Mouse (Mus musculus) liver, embryonic 14.5 days (tissue): ENCODE measurements at regions not wholly inside any gene's neighbourhood (a gene's known extent, or its start where the extent isn't known, plus 50 kb on each side); places are given as distances from the start of the nearest gene placed in this dataset.

Source experiments
- ATAC-seq: fragments of 200-750 bp; cut with Nextera tagmentation; 2 replicates; pipeline ENCODE4 v1.8.0; 2017; ENCODE audit warnings: moderate number of reproducible peaks, mild to moderate bottlenecking, moderate library complexity; ENCODE audit not compliant: insufficient read depth
- DNase-seq, 3 experiments: peaks; one replicate each; pipeline ENCODE4 v3.0.0-alpha.2; 2012 to 2013; ENCODE audit warnings: low read depth in 3 of 3, low spot score in 3 of 3
- H3K27ac ChIP-seq: fragments of 300-500 bp; sonication (generic); 2 replicates; pipeline ENCODE4 v1.5.1; 2014; ENCODE audit warnings: moderate library complexity, mild to moderate bottlenecking, control low read depth, inconsistent platforms
- H3K27me3 ChIP-seq: fragments of 300-500 bp; sonication (generic); 2 replicates; pipeline ENCODE4 v1.6.1; 2014; ENCODE audit warnings: mild to moderate bottlenecking, low read length, moderate library complexity; ENCODE audit not compliant: control insufficient read depth, insufficient read depth
- H3K36me3 ChIP-seq: fragments of 300-500 bp; sonication (generic); replicated peaks from 2 replicates; pipeline ENCODE4 v1.6.1; 2014; ENCODE audit warnings: low read depth; ENCODE audit not compliant: control insufficient read depth, insufficient read depth
- H3K4me1 ChIP-seq, 2 experiments: fragments of 200-500 bp in 1 of 2; fragments of 300-500 bp in 1 of 2; sonication (generic) in 1 of 2; replicated peaks; 2 replicates each; pipeline ENCODE4 v1.6.1; 2012 to 2014; ENCODE audit warnings: antibody characterized with exemption in 1 of 2, inconsistent platforms in 1 of 2, low read length in 1 of 2; ENCODE audit not compliant: control insufficient read depth in 2 of 2, insufficient read depth in 2 of 2
- H3K4me2 ChIP-seq: fragments of 300-500 bp; sonication (generic); 2 replicates; pipeline ENCODE4 v1.6.1; 2014; ENCODE audit warnings: low read depth, mild to moderate bottlenecking, control low read depth, moderate library complexity
- H3K4me3 ChIP-seq, 2 experiments: fragments of 200-500 bp in 1 of 2; fragments of 300-500 bp in 1 of 2; sonication (generic) in 1 of 2; 2 replicates each; pipeline ENCODE4 v1.5.1; 2012 to 2014; ENCODE audit warnings: low read depth in 2 of 2, low read length in 2 of 2, mild to moderate bottlenecking in 2 of 2, control low read depth in 1 of 2, inconsistent platforms in 1 of 2, moderate library complexity in 1 of 2; ENCODE audit not compliant: insufficient read depth in 1 of 2
- H3K9ac ChIP-seq: fragments of 300-500 bp; sonication (generic); replicated peaks from 2 replicates; pipeline ENCODE4 v1.6.1; 2014; ENCODE audit warnings: mild to moderate bottlenecking, control low read depth, moderate library complexity
- H3K9me3 ChIP-seq: fragments of 300-500 bp; sonication (generic); 2 replicates; pipeline ENCODE4 v1.6.1; 2016; ENCODE audit warnings: low read length, mixed read lengths; ENCODE audit not compliant: control insufficient read depth
- CTCF ChIP-seq: IDR thresholded peaks from 2 replicates; pipeline ENCODE4 v1.5.1; 2016; ENCODE audit warnings: antibody characterized with exemption, low read depth, control low read depth
- EP300 ChIP-seq: IDR thresholded peaks from 2 replicates; pipeline ENCODE4 v1.6.1; 2016; ENCODE audit warnings: antibody characterized with exemption, low read depth
- WGBS: fragments of 180-500 bp; shearing (Covaris S2); extraction: QIAGEN DNeasy Blood & Tissue Kit; methylation state at CpG from one replicate; pipeline ENCODE4 v1.1.7; 2014; ENCODE audit not compliant: insufficient replicate concordance; 5-methylcytosine and 5-hydroxymethylcytosine counted together

DNA sequence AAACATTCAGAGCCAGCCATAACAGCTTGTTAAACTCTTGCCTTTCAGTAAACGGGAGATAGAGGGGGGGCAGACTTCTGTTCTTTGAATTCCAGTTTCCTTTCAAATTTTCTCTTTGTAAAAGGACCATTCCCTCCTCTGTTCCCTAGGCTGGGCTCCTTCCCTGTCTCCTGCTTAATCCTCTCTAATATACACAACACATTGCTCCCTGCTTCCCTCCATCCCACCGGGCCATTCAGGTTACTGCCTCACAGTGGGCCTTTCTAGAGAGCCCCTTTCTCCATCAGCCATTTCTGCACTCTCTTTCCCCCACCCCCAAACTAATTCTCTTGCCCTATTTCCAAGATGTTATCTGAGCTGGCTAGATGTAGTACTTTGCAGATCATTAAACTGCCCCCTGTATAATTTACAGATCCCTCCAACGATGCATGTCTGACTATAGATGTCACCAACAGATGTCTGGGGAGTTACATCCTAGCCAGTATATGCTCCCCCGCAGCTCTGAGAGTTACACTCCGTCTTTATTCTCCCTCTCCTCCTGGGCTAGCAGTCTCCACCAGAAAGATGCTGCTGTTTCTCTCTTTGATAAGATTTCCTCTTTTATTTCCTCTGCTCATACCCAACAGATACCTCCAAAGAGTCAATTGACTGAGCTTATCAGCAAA lies 324.1 kb downstream of the Mllt3 start:
- Histone ChIP-seq H3K4me3 (no peak overlapping the region), H3K27ac (no peak overlapping the region), H3K4me2 (no peak overlapping the region), H3K36me3 (no peaks in the 10 kb centered on the region), H3K27me3 (no peaks in the 10 kb centered on the region), H3K4me1 (no peaks in the 10 kb centered on the region), H3K9ac (no peak overlapping the region), H3K9me3 (no peaks in the 10 kb centered on the region)
- TF ChIP-seq EP300, result no peak
- TF ChIP-seq CTCF, result no peak
- DNase-seq (no peak), ATAC-seq (no peak)
- 9% methylated on average over 5 of the region's 5 CpGs for WGBS

DNA sequence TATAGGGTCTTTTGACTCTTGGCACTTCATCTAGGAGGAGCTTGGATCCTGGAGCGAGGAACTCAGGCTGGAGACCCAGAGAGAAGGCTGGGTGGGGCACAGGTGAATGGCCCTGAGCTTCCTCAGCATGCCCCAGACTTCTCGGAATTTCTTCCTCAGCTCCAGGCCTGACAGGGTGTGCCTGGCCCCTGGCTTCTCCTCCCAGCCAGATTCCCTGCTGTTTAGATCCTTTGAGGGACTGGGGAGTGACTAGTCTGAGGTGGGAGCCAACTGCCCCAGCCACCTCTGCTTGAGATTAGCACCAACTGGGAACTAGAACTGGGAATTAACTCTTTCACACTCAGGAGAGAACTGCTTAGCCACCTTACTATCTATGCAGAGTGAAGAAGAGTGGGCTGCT lies 325.8 kb downstream of the Mllt3 start:
- DNase-seq, result no peak
- Histone ChIP-seq H3K4me2 (no peak overlapping the region), H3K27ac (no peak overlapping the region), H3K9me3 (no peaks in the 10 kb centered on the region), H3K36me3 (no peaks in the 10 kb centered on the region), H3K27me3 (no peaks in the 10 kb centered on the region), H3K4me1 (no peaks in the 10 kb centered on the region), H3K4me3 (no peak overlapping the region), H3K9ac (no peak overlapping the region)
- 35% methylated on average over 2 of the region's 2 CpGs for WGBS
- TF ChIP-seq EP300 (no peak), CTCF (no peak)
- no peak for ATAC-seq

DNA sequence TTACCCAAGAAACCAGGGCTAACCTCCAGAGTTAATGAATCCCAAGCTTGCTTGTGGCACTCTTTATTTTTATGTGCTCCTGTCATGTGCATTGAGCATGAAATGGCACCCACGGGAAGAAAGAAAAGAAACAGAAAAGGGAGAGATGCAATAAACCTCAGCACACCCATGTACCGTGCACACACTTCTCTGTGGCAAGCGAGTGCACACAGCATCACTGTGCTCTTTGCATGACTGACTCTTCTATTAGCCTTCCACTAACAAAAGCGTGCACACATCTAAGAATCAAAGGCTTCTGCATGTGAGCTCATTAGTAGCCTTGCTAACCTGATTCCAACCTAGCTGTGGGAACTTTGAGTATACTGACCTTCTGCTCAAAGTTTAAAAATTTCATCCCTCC lies 330.3 kb downstream of the Mllt3 start:
- H3K9me3 ChIP-seq, result no peaks in the 10 kb centered on the region
- WGBS, result 67% methylated on average over 4 of the region's 4 CpGs

DNA sequence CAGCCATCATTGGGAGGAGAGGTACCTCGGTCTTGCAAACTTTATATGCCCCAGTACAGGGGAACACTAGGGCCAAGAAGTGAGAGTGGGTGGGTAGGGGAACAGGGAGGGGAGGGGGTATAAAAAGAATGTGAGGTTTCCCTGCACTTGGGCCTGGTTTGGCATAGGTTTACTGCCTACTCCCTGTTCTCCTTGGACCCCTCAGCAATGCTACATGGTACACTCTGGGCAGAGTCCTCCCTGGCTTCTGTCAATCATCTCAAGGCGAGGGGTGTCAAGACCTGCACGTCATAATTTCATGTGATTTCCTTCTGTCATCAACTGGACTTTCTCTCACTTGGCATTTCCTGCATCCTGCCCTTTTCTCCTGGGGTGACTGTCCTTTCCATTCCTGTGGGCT lies 330.9 kb downstream of the Mllt3 start:
- DNase-seq (no peak), ATAC-seq (no peak)
- Histone ChIP-seq H3K27ac (no peak overlapping the region), H3K27me3 (no peaks in the 10 kb centered on the region), H3K9ac (no peak overlapping the region), H3K4me2 (no peak overlapping the region), H3K36me3 (no peaks in the 10 kb centered on the region), H3K4me1 (no peaks in the 10 kb centered on the region), H3K9me3 (no peaks in the 10 kb centered on the region), H3K4me3 (no peak overlapping the region)
- TF ChIP-seq CTCF (no peak), EP300 (no peak)
- WGBS, result 55% methylated on average over 3 of the region's 3 CpGs

More for the DNA sequence above, 330.3 kb downstream of the Mllt3 start:
- DNase-seq (no peak), ATAC-seq (no peak)
- H3K27me3 ChIP-seq, result no peaks in the 10 kb centered on the region
- no peak overlapping the region for H3K9ac ChIP-seq
- no peak overlapping the region for H3K4me3 ChIP-seq
- H3K36me3 ChIP-seq, result no peaks in the 10 kb centered on the region
- no peaks in the 10 kb centered on the region for H3K4me1 ChIP-seq
- TF ChIP-seq CTCF, result no peak
- TF ChIP-seq EP300, result no peak
- H3K4me2 ChIP-seq, result no peak overlapping the region
- H3K27ac ChIP-seq, result no peak overlapping the region

DNA sequence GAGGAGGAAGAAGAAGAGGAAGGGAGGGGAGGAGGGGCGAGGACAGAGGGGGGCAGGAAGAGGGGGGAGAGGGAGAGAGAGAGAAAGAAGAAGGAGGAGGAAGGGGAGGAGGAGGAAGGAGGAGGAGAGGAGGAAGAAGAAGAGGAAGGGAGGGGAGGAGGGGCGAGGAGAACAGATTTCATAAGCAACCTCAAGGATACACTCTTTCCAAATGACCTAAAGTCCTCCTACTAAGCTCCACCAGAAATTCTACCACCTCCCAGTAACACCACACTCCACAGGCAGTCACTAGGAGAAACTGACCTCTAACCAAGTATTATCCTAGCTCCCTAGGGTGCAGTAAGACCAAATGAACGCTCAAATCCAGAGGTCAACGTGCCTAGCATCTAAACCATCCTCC lies 332.1 kb downstream of the Mllt3 start:
- no peak for DNase-seq
- H3K4me3 ChIP-seq, result no peak overlapping the region
- no peak overlapping the region for H3K4me2 ChIP-seq
- no peak overlapping the region for H3K9ac ChIP-seq
- H3K9me3 ChIP-seq, result no peaks in the 10 kb centered on the region
- 53% methylated on average over 4 of the region's 4 CpGs for WGBS
- H3K4me1 ChIP-seq, result no peaks in the 10 kb centered on the region
- H3K27me3 ChIP-seq, result no peaks in the 10 kb centered on the region
- ATAC-seq, result no peak
- H3K27ac ChIP-seq, result no peak overlapping the region
- TF ChIP-seq EP300 (no peak), CTCF (no peak)
- no peaks in the 10 kb centered on the region for H3K36me3 ChIP-seq
